Mouse (Mus musculus): ENCODE measurements around the gene Gm5089.

Gene Gm5089

DNA sequence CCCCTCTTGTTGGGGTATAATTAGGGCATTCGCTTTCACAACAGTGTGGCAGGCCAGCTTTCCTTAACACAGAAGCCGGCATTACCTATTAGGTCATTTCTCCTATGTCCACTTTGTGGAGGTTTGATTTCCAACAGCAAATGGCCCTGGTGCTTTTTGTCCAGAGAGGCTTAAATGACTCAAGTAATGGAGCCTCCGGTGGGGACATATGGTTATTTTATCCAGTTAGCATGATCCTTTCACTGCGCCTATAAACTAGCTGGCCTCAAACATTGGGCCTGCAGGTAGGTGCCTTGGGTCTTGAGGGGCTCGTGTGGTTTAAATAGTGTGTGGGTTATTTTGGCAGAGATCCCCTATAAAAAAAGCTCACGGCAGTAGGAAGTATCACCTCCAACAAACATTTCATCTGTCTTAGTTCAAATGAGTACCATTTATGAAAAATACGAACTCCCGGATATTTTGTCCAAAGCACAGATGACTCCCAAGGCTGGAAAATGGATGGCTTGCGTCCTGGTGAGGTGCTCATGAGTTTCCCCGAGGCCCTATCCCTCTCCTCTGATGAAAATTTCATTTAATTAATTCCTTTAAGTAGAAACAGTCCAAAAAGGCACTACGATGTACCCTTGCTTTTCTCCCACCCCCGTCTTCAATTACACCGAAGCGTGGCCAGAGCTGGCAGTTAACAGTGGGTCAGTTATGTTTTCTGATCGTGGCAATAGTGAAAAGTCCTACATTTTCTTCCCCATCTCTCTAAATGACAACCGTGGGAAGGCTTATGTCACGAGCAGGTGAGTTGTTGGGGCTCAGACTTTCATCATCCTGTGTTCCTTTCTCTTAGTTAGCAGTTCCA is 64.4 kb downstream of the Gm5089 start:
- no peak for DNase-seq (ENCODE audit: low read depth)

DNA sequence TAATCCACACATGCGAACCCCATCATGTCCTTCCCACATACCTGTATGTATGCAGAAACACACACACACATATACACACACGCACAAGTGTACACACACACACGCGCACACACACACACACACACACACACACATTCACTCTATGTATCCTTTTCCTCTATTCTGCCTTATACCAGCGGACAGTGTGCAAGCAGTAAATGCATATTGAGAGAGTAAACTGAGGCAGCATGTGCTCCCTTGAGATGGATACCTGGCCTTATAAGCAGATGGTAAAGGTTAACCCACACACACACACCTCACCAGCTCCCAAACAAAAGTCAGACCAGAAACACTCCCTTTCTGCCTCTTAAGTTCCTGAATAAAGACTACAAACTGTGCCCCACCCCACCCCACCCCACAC is 65.2 kb downstream of the Gm5089 start:
- no peak for DNase-seq (ENCODE audit: low read depth)

DNA sequence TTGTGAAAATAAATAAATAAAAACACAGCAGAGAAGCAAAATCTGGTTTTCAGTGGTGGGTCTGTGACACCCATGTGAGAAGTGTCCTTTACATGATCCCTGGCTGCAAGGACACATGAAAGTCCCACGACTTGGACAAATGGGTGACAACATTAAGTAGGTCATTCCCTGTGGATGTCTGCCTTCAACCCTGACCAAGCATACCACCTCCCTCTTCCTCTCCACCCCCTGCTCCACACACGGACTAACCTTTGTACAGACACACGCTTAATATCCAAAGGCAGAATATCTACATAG is 65.7 kb downstream of the Gm5089 start:
- no peak for DNase-seq (ENCODE audit: low read depth)
